Comparison of ENCODE assay signal across 14 mouse cellular contexts in genomic region chr9:50470377-50471100, GRCm38 (mm10). TPM values are rescaled to one million over a fixed set of nuclear protein-coding genes. Genes with fewer than 3 reads are reported as not detected.
DNase-seq lines count a peak whose midpoint lies in the region; ATAC-seq and TF ChIP-seq lines count a peak whose summit lies in the region.
"Had no signal": no experiment of that assay in that cellular context is flagged by ENCODE, and none has a peak within 500 bp of the region (broad histone marks: within the 10 kb centered on the region; RNA-seq: fewer than 3 reads in every experiment).

No protein-coding gene starts in this region.

- H3K4me3 ChIP-seq in heart, embryonic 10.5 days = no peak overlapping the region
- no peak overlapping the region for H3K4me3 ChIP-seq in intestine, postnatal 0 days (ENCODE audit: low read depth, low read length)
- no peak overlapping the region for H3K4me3 ChIP-seq in stomach, postnatal 0 days (ENCODE audit: low read depth, low read length)
- no peak overlapping the region for H3K4me3 ChIP-seq in midbrain, embryonic 11.5 days (ENCODE audit: low read depth, low read length)
- H3K4me3 ChIP-seq: megakaryocyte, embryonic 14.5 days; neural tube, embryonic 15.5 days had no signal

- peaks cover 11% of the 10 kb centered on the region for H3K4me1 ChIP-seq in heart, embryonic 10.5 days
- no peaks in the 10 kb centered on the region for H3K4me1 ChIP-seq in intestine, postnatal 0 days (replicated peaks; ENCODE audit: control insufficient read depth, insufficient read depth, low read length)
- H3K4me1 ChIP-seq in stomach, postnatal 0 days (replicated peaks; ENCODE audit: control insufficient read depth, insufficient read depth) = peaks cover 3% of the 10 kb centered on the region; the same call in 1 of the 2 replicates
- no peaks in the 10 kb centered on the region for H3K4me1 ChIP-seq in midbrain, embryonic 11.5 days (ENCODE audit: control insufficient read depth, insufficient read depth, low read length)
- H3K4me1 ChIP-seq: neural tube, embryonic 15.5 days had no signal

- no peak overlapping the region for H3K9ac ChIP-seq in intestine, postnatal 0 days (ENCODE audit: low read depth, low read length)
- no peak overlapping the region for H3K9ac ChIP-seq in stomach, postnatal 0 days (ENCODE audit: low read length)
- H3K9ac ChIP-seq in midbrain, embryonic 11.5 days (ENCODE audit: low read length) = no peak overlapping the region
- H3K9ac ChIP-seq: hindbrain, embryonic 14.5 days; neural tube, embryonic 15.5 days had no signal

- H3K27ac ChIP-seq in heart, embryonic 10.5 days = 0 out of 2 replicates have a peak overlapping the region, but pooled peaks have one; percentile 12
- no peak overlapping the region for H3K27ac ChIP-seq in intestine, postnatal 0 days (ENCODE audit: low read depth, low read length)
- peak overlapping the region; percentile 42 for H3K27ac ChIP-seq in stomach, postnatal 0 days (replicated peaks)
- no peak overlapping the region for H3K27ac ChIP-seq in midbrain, embryonic 11.5 days (ENCODE audit: low read depth, low read length)
- H3K27ac ChIP-seq: hindbrain, embryonic 14.5 days; neural tube, embryonic 15.5 days had no signal

- no peak for TF ChIP-seq EP300 in stomach, postnatal 0 days (optimal IDR thresholded peaks at IDR 0.05)

- DNase-seq in heart, embryonic 10.5 days (ENCODE audit: low spot score) = no peak
- DNase-seq in heart, adult 18-20 months = no peak
- DNase-seq in stomach, postnatal 0 days (ENCODE audit: low spot score) = peak; percentile 43
- DNase-seq in spleen, postnatal 4 days (ENCODE audit: low spot score in 2 of 2) = no peak
- DNase-seq in midbrain, embryonic 11.5 days (ENCODE audit: low spot score, missing footprints) = no peak
- DNase-seq in adrenal gland, adult 8-10 months = no peak
- DNase-seq: adrenal gland, adult 2 months; cerebellum, adult 9-10 months; gastrocnemius, postnatal 36 days had no signal

- H3K9me3 ChIP-seq in heart, embryonic 10.5 days = no peaks in the 10 kb centered on the region
- H3K9me3 ChIP-seq in intestine, postnatal 0 days (ENCODE audit: control insufficient read depth) = no peaks in the 10 kb centered on the region
- no peaks in the 10 kb centered on the region for H3K9me3 ChIP-seq in stomach, postnatal 0 days (ENCODE audit: control insufficient read depth, low read length)
- H3K9me3 ChIP-seq in midbrain, embryonic 11.5 days (ENCODE audit: control insufficient read depth, low read length) = no peaks in the 10 kb centered on the region
- H3K9me3 ChIP-seq: megakaryocyte, embryonic 14.5 days; neural tube, embryonic 15.5 days had no signal

- ATAC-seq in CD4-positive, CD25-positive, alpha-beta regulatory T cell, adult 4 months = peak; percentile 69
- peak; percentile 69 for ATAC-seq in intestine, postnatal 0 days
- peak; percentile 93 for ATAC-seq in stomach, postnatal 0 days (ENCODE audit: low FRiP score, low TSS enrichment)
- ATAC-seq in midbrain, embryonic 11.5 days (ENCODE audit: low FRiP score) = no peak

- H3K27me3 ChIP-seq in heart, embryonic 10.5 days (ENCODE audit: insufficient read depth, poor library complexity, severe bottlenecking) = peaks cover 3% of the 10 kb centered on the region; the same call in 1 of the 2 replicates
- H3K27me3 ChIP-seq in intestine, postnatal 0 days (replicated peaks; ENCODE audit: control insufficient read depth, insufficient read depth, low read length) = no peaks in the 10 kb centered on the region
- H3K27me3 ChIP-seq in stomach, postnatal 0 days (ENCODE audit: control insufficient read depth, insufficient read depth, low read length) = no peaks in the 10 kb centered on the region
- H3K27me3 ChIP-seq in midbrain, embryonic 11.5 days (ENCODE audit: control insufficient read depth, insufficient read depth, low read length) = no peaks in the 10 kb centered on the region
- H3K27me3 ChIP-seq: neural tube, embryonic 15.5 days had no signal

- TF ChIP-seq CTCF in intestine, postnatal 0 days (IDR thresholded peaks at IDR 0.05; ENCODE audit: low read depth) = no peak
- no peak for TF ChIP-seq CTCF in stomach, postnatal 0 days (IDR thresholded peaks at IDR 0.05; ENCODE audit: low read depth)

- no peak overlapping the region for H3K4me2 ChIP-seq in intestine, postnatal 0 days (replicated peaks; ENCODE audit: low read depth)
- no peak overlapping the region for H3K4me2 ChIP-seq in stomach, postnatal 0 days (replicated peaks; ENCODE audit: low read depth)
- H3K4me2 ChIP-seq in midbrain, embryonic 11.5 days = no peak overlapping the region
- H3K4me2 ChIP-seq: hindbrain, embryonic 14.5 days; neural tube, embryonic 15.5 days had no signal

- no peaks in the 10 kb centered on the region for H3K36me3 ChIP-seq in heart, embryonic 10.5 days
- H3K36me3 ChIP-seq in intestine, postnatal 0 days (ENCODE audit: control insufficient read depth, insufficient read depth) = no peaks in the 10 kb centered on the region
- H3K36me3 ChIP-seq in stomach, postnatal 0 days (ENCODE audit: control insufficient read depth, insufficient read depth, low read length) = no peaks in the 10 kb centered on the region
- H3K36me3 ChIP-seq in midbrain, embryonic 11.5 days (ENCODE audit: control insufficient read depth, insufficient read depth, low read length) = no peaks in the 10 kb centered on the region
- H3K36me3 ChIP-seq: neural tube, embryonic 15.5 days had no signal

- 67% methylated on average over 5 of the region's 5 CpGs for WGBS in heart, embryonic 10.5 days
- WGBS in intestine, postnatal 0 days = 28% methylated on average over 5 of the region's 5 CpGs
- WGBS in stomach, postnatal 0 days = 48% methylated on average over 5 of the region's 5 CpGs
- WGBS in midbrain, embryonic 11.5 days = 83% methylated on average over 5 of the region's 5 CpGs

RNA-seq across cellular contexts. Expression of gene Plet1, which starts 23.8 kb away (rescaled TPM):
- polyA plus RNA-seq in heart, embryonic 10.5 days (2016; fragmentation: Nextera tagmentation; extraction: Ambion mirVana) = 2.2 and 4.2 TPM in 2 replicates
- total RNA-seq in heart, adult 18-20 months (2021) = 1 to 10 TPM in 1 of 2 experiments, under 1 TPM in 1; 0.60 to 2.4 TPM
- polyA plus RNA-seq in CD4-positive, CD25-positive, alpha-beta regulatory T cell, adult 4 months (2017; shearing (Covaris generic)) = under 1 TPM in 1 of 2 experiments, not detected in 1; 0.48 TPM
- polyA plus RNA-seq in intestine, postnatal 0 days (2015; fragmentation: Nextera tagmentation; extraction: Ambion mirVana) = 3.1 and 4.0 TPM in 2 replicates
- polyA plus RNA-seq in stomach, postnatal 0 days (2015; fragmentation: Nextera tagmentation; extraction: Ambion mirVana) = 76.4 and 79.7 TPM in 2 replicates
- polyA plus RNA-seq in midbrain, embryonic 11.5 days (2014; fragmentation: Nextera tagmentation; extraction: Ambion mirVana) = 0.52 and 0.78 TPM in 2 replicates
- under 1 TPM in 2 of 4 experiments, not detected in 2; 0.28 to 0.35 TPM for total RNA-seq in adrenal gland, adult 8-10 months (2022)
- total RNA-seq: gastrocnemius, postnatal 36 days had no signal
- polyA plus RNA-seq: adrenal gland, adult 2 months had no signal

RNA-seq across cellular contexts. Expression of gene Pts, which starts 58.0 kb away (rescaled TPM):
- 78.6 and 92.2 TPM in 2 replicates for polyA plus RNA-seq in heart, embryonic 10.5 days (2016; fragmentation: Nextera tagmentation; extraction: Ambion mirVana)
- 10 to 100 TPM; 27.9 to 36.1 TPM for total RNA-seq in heart, adult 18-20 months (2021)
- 100 to 1,000 TPM; 104 to 120 TPM for polyA plus RNA-seq in CD4-positive, CD25-positive, alpha-beta regulatory T cell, adult 4 months (2017; shearing (Covaris generic))
- polyA plus RNA-seq in intestine, postnatal 0 days (2015; fragmentation: Nextera tagmentation; extraction: Ambion mirVana) = 88.2 and 90.8 TPM in 2 replicates
- polyA plus RNA-seq in stomach, postnatal 0 days (2015; fragmentation: Nextera tagmentation; extraction: Ambion mirVana) = 83.8 and 87.0 TPM in 2 replicates
- polyA plus RNA-seq in midbrain, embryonic 11.5 days (2014; fragmentation: Nextera tagmentation; extraction: Ambion mirVana) = 76.8 and 88.0 TPM in 2 replicates
- total RNA-seq in adrenal gland, adult 8-10 months (2022) = 10 to 100 TPM; 54.1 to 70.2 (median 63.4) TPM

Comparison
In these comparisons a context has a peak if more than half of its experiments do, and no peak if none do; other contexts are left out.
1. H3K27ac ChIP-seq: peak in heart, embryonic 10.5 days (single experiment) and stomach, postnatal 0 days (single experiment); none in intestine, postnatal 0 days (single experiment) and midbrain, embryonic 11.5 days (single experiment).
2. RNA of gene Plet1, which starts 23.8 kb away (polyA plus RNA-seq): 76.4 to 79.7 TPM in stomach, postnatal 0 days; 2.2 to 4.2 TPM in heart, embryonic 10.5 days, 3.1 to 4.0 TPM in intestine, postnatal 0 days, 0.52 to 0.78 TPM in midbrain, embryonic 11.5 days and 0.48 TPM in CD4-positive, CD25-positive, alpha-beta regulatory T cell, adult 4 months; every median in the first group is over 10 times any median in the second.